Comparison of ENCODE assay signal across 29 mouse cellular contexts in genomic region chr13:52607964-52608363, GRCm38 (mm10).
"Had no signal": no experiment of that assay in that cellular context is flagged by ENCODE, and none has a peak within 500 bp of the region (broad histone marks: within the 10 kb centered on the region; RNA-seq: fewer than 3 reads in every experiment).

No protein-coding gene starts in this region.

- H3K9me3 ChIP-seq: embryonic facial prominence, embryonic 10.5 days; embryonic facial prominence, embryonic 12.5 days; embryonic facial prominence, embryonic 13.5 days; embryonic facial prominence, embryonic 15.5 days; forebrain, embryonic 10.5 days; forebrain, embryonic 12.5 days; forebrain, embryonic 13.5 days; forebrain, embryonic 15.5 days had no signal

- H3K9ac ChIP-seq: embryonic facial prominence, embryonic 12.5 days; embryonic facial prominence, embryonic 13.5 days; embryonic facial prominence, embryonic 15.5 days; forebrain, embryonic 12.5 days; forebrain, embryonic 13.5 days; forebrain, embryonic 15.5 days; forebrain, postnatal 0 days had no signal

- H3K27ac ChIP-seq: embryonic facial prominence, embryonic 10.5 days; embryonic facial prominence, embryonic 12.5 days; embryonic facial prominence, embryonic 13.5 days; embryonic facial prominence, embryonic 15.5 days; forebrain, embryonic 10.5 days; forebrain, embryonic 12.5 days; forebrain, embryonic 13.5 days; forebrain, embryonic 15.5 days; gastrocnemius, adult 2 months; heart, adult 2 months had no signal

- H3K36me3 ChIP-seq: embryonic facial prominence, embryonic 10.5 days; embryonic facial prominence, embryonic 12.5 days; embryonic facial prominence, embryonic 13.5 days; embryonic facial prominence, embryonic 15.5 days; forebrain, embryonic 10.5 days; forebrain, embryonic 12.5 days; forebrain, embryonic 15.5 days had no signal

- DNase-seq: cerebellum, adult 2 months; cerebellum, adult 8-10 months; cerebellum, adult 9-10 months; cerebellum, adult 9-11 months; cerebellum, postnatal 10 days; cerebellum, postnatal 14 days; cerebellum, postnatal 25 days; cerebellum, postnatal 36 days; embryo, embryonic 11 days; gastrocnemius, adult 2 months; gastrocnemius, postnatal 10 days; gastrocnemius, postnatal 14 days; gastrocnemius, postnatal 25 days; gastrocnemius, postnatal 36 days; heart, adult 11 months; heart, adult 18-20 months; heart, adult 2 months had no signal

- H3K4me2 ChIP-seq: embryonic facial prominence, embryonic 12.5 days; embryonic facial prominence, embryonic 13.5 days; embryonic facial prominence, embryonic 15.5 days; forebrain, embryonic 12.5 days; forebrain, embryonic 13.5 days; forebrain, embryonic 15.5 days had no signal

- ATAC-seq: forebrain, embryonic 13.5 days; forebrain, embryonic 14.5 days; forebrain, embryonic 15.5 days; forebrain, embryonic 16.5 days; forebrain, postnatal 0 days had no signal

- H3K4me1 ChIP-seq: embryonic facial prominence, embryonic 12.5 days; embryonic facial prominence, embryonic 13.5 days; embryonic facial prominence, embryonic 15.5 days; forebrain, embryonic 10.5 days; forebrain, embryonic 13.5 days had no signal

- H3K4me3 ChIP-seq: embryonic facial prominence, embryonic 10.5 days; embryonic facial prominence, embryonic 12.5 days; embryonic facial prominence, embryonic 13.5 days; embryonic facial prominence, embryonic 15.5 days; erythroblast, embryonic 14.5 days; forebrain, embryonic 10.5 days; forebrain, embryonic 12.5 days; forebrain, embryonic 13.5 days; forebrain, embryonic 15.5 days; gastrocnemius, adult 2 months; heart, adult 2 months had no signal

- H3K27me3 ChIP-seq: embryonic facial prominence, embryonic 12.5 days; embryonic facial prominence, embryonic 13.5 days; embryonic facial prominence, embryonic 15.5 days; forebrain, embryonic 12.5 days; forebrain, embryonic 13.5 days; forebrain, embryonic 15.5 days had no signal
